Mouse (Mus musculus): ENCODE data around the gene Nemf.

The Nemf gene

GRCm38 (mm10) chr12:69376132-69376531 lies 19.2 kb upstream of the Nemf start:
- in situ Hi-C loops (cut with MboI; ENCODE audit: low pct_unique_long_range_greater_than_20kb in 1 of 2, low sequenced_read_pairs in 2 of 2, unreplicated experiment in 1 of 2): loop anchor here in 1 of 2 experiments (10.0 kb wide), 1 partner anchor 199 kb away; no protein-coding TSS in a partner anchor

GRCm38 (mm10) chr12:69373850-69374766 lies 17.1 kb upstream of the Nemf start:
- in situ Hi-C loops (cut with MboI; ENCODE audit: low pct_unique_long_range_greater_than_20kb in 1 of 2, low sequenced_read_pairs in 2 of 2, unreplicated experiment in 1 of 2): loop anchor here in 1 of 2 experiments (10.0 to 25.0 kb wide), 2 partner anchors 201 to 313 kb away; partner anchors contain the start of gene Sos2

- in situ Hi-C loops (cut with MboI; ENCODE audit: low pct_unique_long_range_greater_than_20kb in 1 of 2, low sequenced_read_pairs in 2 of 2, unreplicated experiment in 1 of 2): loop anchor here in 1 of 2 experiments (10.0 to 25.0 kb wide), 2 partner anchors 202 to 314 kb away; partner anchors contain the start of gene Sos2
Measured at GRCm38 (mm10) chr12:69372731-69373331, 15.9 kb upstream of the Nemf start.

GRCm38 (mm10) chr12:69371854-69372671 lies 15.1 kb upstream of the Nemf start, which contains the start of the genes Arf6 and Gm9887:
Gene Arf6 (plus strand): TSS chr12:69372150.
Gene Gm9887 (minus strand): TSS chr12:69372458.
- in situ Hi-C loops (cut with MboI; ENCODE audit: low pct_unique_long_range_greater_than_20kb in 1 of 2, low sequenced_read_pairs in 2 of 2, unreplicated experiment in 1 of 2): loop anchor here in 1 of 2 experiments (10.0 to 25.0 kb wide), 2 partner anchors 203 to 315 kb away; partner anchors contain the start of gene Sos2

GRCm38 (mm10) chr12:69371421-69371853 lies 14.5 kb upstream of the Nemf start:
- in situ Hi-C loops (cut with MboI; ENCODE audit: low pct_unique_long_range_greater_than_20kb in 1 of 2, low sequenced_read_pairs in 2 of 2, unreplicated experiment in 1 of 2): loop anchor here in 1 of 2 experiments (10.0 to 25.0 kb wide), 2 partner anchors 203 to 316 kb away; partner anchors contain the start of gene Sos2

GRCm38 (mm10) chr12:69370936-69371335 lies 14.0 kb upstream of the Nemf start:
- in situ Hi-C loops (cut with MboI; ENCODE audit: low pct_unique_long_range_greater_than_20kb in 1 of 2, low sequenced_read_pairs in 2 of 2, unreplicated experiment in 1 of 2): loop anchor here in 1 of 2 experiments (10.0 to 25.0 kb wide), 2 partner anchors 204 to 316 kb away; partner anchors contain the start of gene Sos2

GRCm38 (mm10) chr12:69367557-69367956 lies 10.6 kb upstream of the Nemf start:
- in situ Hi-C loops (cut with MboI; ENCODE audit: low pct_unique_long_range_greater_than_20kb in 1 of 2, low sequenced_read_pairs in 2 of 2, unreplicated experiment in 1 of 2): loop anchor here in 1 of 2 experiments (25.0 kb wide), 1 partner anchor 320 kb away; the partner anchor contains the start of gene Sos2

GRCm38 (mm10) chr12:69366424-69366823 lies 9.5 kb upstream of the Nemf start:
- in situ Hi-C loops (cut with MboI; ENCODE audit: low pct_unique_long_range_greater_than_20kb in 1 of 2, low sequenced_read_pairs in 2 of 2, unreplicated experiment in 1 of 2): loop anchor here in 1 of 2 experiments (25.0 kb wide), 1 partner anchor 321 kb away; the partner anchor contains the start of gene Sos2

GRCm38 (mm10) chr12:69365757-69366156 lies 8.8 kb upstream of the Nemf start:
- in situ Hi-C loops (cut with MboI; ENCODE audit: low pct_unique_long_range_greater_than_20kb in 1 of 2, low sequenced_read_pairs in 2 of 2, unreplicated experiment in 1 of 2): loop anchor here in 1 of 2 experiments (25.0 kb wide), 1 partner anchor 322 kb away; the partner anchor contains the start of gene Sos2

- in situ Hi-C loops (cut with MboI; ENCODE audit: low pct_unique_long_range_greater_than_20kb in 1 of 2, low sequenced_read_pairs in 2 of 2, unreplicated experiment in 1 of 2): loop anchor here in 1 of 2 experiments (25.0 kb wide), 1 partner anchor 323 kb away; the partner anchor contains the start of gene Sos2
Measured at GRCm38 (mm10) chr12:69363899-69364762, 7.2 kb upstream of the Nemf start.

- in situ Hi-C loops (cut with MboI; ENCODE audit: low pct_unique_long_range_greater_than_20kb in 1 of 2, low sequenced_read_pairs in 2 of 2, unreplicated experiment in 1 of 2): loop anchor here in 1 of 2 experiments (25.0 kb wide), 1 partner anchor 324 kb away; the partner anchor contains the start of gene Sos2
Measured at GRCm38 (mm10) chr12:69363110-69363509, 6.1 kb upstream of the Nemf start.

GRCm38 (mm10) chr12:69362388-69362787 lies 5.4 kb upstream of the Nemf start:
- in situ Hi-C loops (cut with MboI; ENCODE audit: low pct_unique_long_range_greater_than_20kb in 1 of 2, low sequenced_read_pairs in 2 of 2, unreplicated experiment in 1 of 2): loop anchor here in 1 of 2 experiments (25.0 kb wide), 1 partner anchor 325 kb away; the partner anchor contains the start of gene Sos2

- in situ Hi-C loops (cut with MboI; ENCODE audit: low pct_unique_long_range_greater_than_20kb in 1 of 2, low sequenced_read_pairs in 2 of 2, unreplicated experiment in 1 of 2): loop anchor here in 1 of 2 experiments (25.0 kb wide), 1 partner anchor 325 kb away; the partner anchor contains the start of gene Sos2
Measured at GRCm38 (mm10) chr12:69361919-69362318, 5.0 kb upstream of the Nemf start.

GRCm38 (mm10) chr12:69360997-69361899 lies 4.3 kb upstream of the Nemf start:
- in situ Hi-C loops (cut with MboI; ENCODE audit: low pct_unique_long_range_greater_than_20kb in 1 of 2, low sequenced_read_pairs in 2 of 2, unreplicated experiment in 1 of 2): loop anchor here in 1 of 2 experiments (25.0 kb wide), 1 partner anchor 326 kb away; the partner anchor contains the start of gene Sos2

- in situ Hi-C loops (cut with MboI; ENCODE audit: low pct_unique_long_range_greater_than_20kb in 1 of 2, low sequenced_read_pairs in 2 of 2, unreplicated experiment in 1 of 2): loop anchor here in 1 of 2 experiments (25.0 kb wide), 1 partner anchor 327 kb away; the partner anchor contains the start of gene Sos2
Measured at GRCm38 (mm10) chr12:69360655-69360996, 3.7 kb upstream of the Nemf start.
